Mouse (Mus musculus): Measurements from ENCODE around the gene Immp2l. TPM values are rescaled to one million over a fixed set of nuclear protein-coding genes. Genes with fewer than 3 reads are reported as not detected.

The Immp2l gene
- total and polyA plus RNA-seq, 3 experiments = 20.1 to 30.3 (median 23.1) TPM

DNA sequence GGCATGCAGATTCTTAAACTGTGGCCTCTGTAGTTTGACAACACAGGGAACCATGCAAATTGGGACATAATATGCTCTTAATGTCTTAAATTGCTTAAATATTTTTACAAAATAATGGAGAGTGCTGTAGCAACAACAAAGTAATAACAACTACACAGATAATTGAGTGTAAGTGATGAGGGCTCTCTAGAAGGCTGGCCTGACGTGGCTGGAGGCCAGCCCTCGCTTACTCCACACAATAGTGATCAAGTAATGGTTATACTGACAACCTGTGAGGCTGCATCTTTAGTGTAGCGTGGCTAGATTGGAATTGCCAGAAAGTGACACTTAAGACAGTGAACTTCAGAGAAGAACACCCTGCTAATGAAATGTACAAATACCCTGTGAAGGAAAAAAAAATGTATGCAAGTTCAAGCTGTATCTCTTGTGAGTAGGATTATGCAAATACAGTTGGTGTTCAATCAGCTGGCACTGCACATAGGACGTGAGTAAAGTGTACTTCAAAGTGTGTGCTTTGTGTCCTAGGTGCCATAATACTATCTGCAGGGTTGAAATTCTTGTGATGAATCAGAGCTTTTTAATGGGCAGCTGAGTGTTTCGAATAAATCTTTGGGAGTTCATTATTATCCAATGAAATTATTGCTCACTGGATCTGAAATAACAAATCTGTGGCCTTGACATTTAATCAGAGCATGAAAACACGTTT, 445.4 kb downstream of the Immp2l start:
- DNase-seq = no peak
- Histone ChIP-seq H3K4me1 (ENCODE audit: control insufficient read depth, insufficient read depth, low read length) (no peaks in the 10 kb centered on the region), H3K4me3 (no peak overlapping the region), H3K79me2 (replicated peaks; ENCODE audit: control insufficient read depth, insufficient read depth, low read length) (no peaks in the 10 kb centered on the region), H3K27me3 (ENCODE audit: control insufficient read depth, insufficient read depth, low read length) (no peaks in the 10 kb centered on the region), H3K36me3 (ENCODE audit: control insufficient read depth, insufficient read depth, low read length) (no peaks in the 10 kb centered on the region), H3K27ac (no peak overlapping the region), H3K9ac (ENCODE audit: low read depth, low read length) (no peak overlapping the region)
- TF ChIP-seq EP300 (IDR thresholded peaks at IDR 0.05; ENCODE audit: insufficient read depth, low read depth, low read length) (no peak), POLR2A (IDR thresholded peaks at IDR 0.05; ENCODE audit: insufficient read depth, low read depth, low read length) (no peak), CTCF (IDR thresholded peaks at IDR 0.05) (no peak)
- intact Hi-C loops (cut with DNase I) = no loop called here
- WGBS = 71% methylated on average over 6 of the region's 6 CpGs

DNA sequence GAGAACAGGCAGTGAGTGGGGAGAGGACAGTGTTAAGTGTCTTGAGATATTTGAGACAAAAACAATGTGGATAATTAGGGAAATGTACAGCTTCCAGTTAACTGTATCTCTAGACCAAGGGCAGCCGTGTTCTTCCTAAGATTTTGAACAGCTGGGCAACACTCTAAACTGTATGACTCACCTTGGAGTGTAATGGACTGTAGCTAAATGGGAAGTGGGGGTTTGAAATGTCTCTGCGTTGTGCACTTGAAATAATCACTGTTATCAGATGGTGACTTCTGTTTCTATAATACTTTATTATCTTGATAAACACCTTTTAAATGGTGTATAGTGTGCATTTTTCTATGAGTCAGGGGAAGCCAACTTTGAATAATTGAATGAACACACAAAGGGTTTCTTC, 457.6 kb downstream of the Immp2l start:
- TF ChIP-seq EP300 (IDR thresholded peaks at IDR 0.05; ENCODE audit: insufficient read depth, low read depth, low read length) (no peak), CTCF (IDR thresholded peaks at IDR 0.05) (no peak), POLR2A (IDR thresholded peaks at IDR 0.05; ENCODE audit: insufficient read depth, low read depth, low read length) (no peak)
- no peaks in the 10 kb centered on the region for H3K36me3 ChIP-seq (ENCODE audit: control insufficient read depth, insufficient read depth, low read length)
- no peak for DNase-seq
- peaks cover 1% of the 10 kb centered on the region; the same call in 1 of the 2 replicates for H3K4me1 ChIP-seq (ENCODE audit: control insufficient read depth, insufficient read depth, low read length)
- WGBS = 43% methylated on average over 2 of the region's 2 CpGs
- H3K79me2 ChIP-seq (replicated peaks; ENCODE audit: control insufficient read depth, insufficient read depth, low read length) = no peaks in the 10 kb centered on the region
- H3K4me3 ChIP-seq = no peak overlapping the region
- intact Hi-C loops (cut with DNase I) = no loop called here
- no peak overlapping the region for H3K27ac ChIP-seq
- no peaks in the 10 kb centered on the region for H3K27me3 ChIP-seq (ENCODE audit: control insufficient read depth, insufficient read depth, low read length)
- H3K9ac ChIP-seq (ENCODE audit: low read depth, low read length) = no peak overlapping the region

DNA sequence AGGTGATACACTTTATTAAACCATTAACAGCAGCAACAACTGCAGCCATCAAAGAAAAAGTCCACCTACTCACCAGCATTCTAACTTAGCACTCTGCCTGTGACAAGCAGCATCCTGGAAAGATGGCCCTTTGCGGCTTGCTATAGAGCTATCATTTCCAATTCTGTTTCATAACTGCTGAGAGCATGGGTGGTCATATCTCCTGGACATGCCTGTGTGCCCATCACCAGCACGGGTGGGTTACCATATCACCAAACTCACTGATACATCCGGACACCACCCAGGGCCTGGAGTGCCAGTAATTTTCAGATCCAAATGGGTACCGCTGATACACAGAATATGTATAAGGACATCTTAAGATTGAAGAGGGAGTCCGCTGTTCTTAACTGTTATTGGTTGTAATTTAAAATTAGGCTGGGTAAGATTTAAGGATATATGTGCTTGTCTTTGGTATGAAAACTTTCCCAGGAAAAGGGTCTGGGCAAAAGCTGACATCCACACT, 459.3 kb downstream of the Immp2l start:
- Histone ChIP-seq H3K27me3 (ENCODE audit: control insufficient read depth, insufficient read depth, low read length) (no peaks in the 10 kb centered on the region), H3K27ac (no peak overlapping the region), H3K79me2 (replicated peaks; ENCODE audit: control insufficient read depth, insufficient read depth, low read length) (no peaks in the 10 kb centered on the region), H3K9ac (ENCODE audit: low read depth, low read length) (no peak overlapping the region), H3K4me3 (no peak overlapping the region), H3K36me3 (ENCODE audit: control insufficient read depth, insufficient read depth, low read length) (no peaks in the 10 kb centered on the region), H3K4me1 (ENCODE audit: control insufficient read depth, insufficient read depth, low read length) (peaks cover 1% of the 10 kb centered on the region; the same call in 1 of the 2 replicates)
- 86% methylated on average over 5 of the region's 5 CpGs for WGBS
- DNase-seq = no peak
- TF ChIP-seq CTCF (IDR thresholded peaks at IDR 0.05) (no peak), POLR2A (IDR thresholded peaks at IDR 0.05; ENCODE audit: insufficient read depth, low read depth, low read length) (no peak), EP300 (IDR thresholded peaks at IDR 0.05; ENCODE audit: insufficient read depth, low read depth, low read length) (no peak)
- intact Hi-C loops (cut with DNase I) = no loop called here

DNA sequence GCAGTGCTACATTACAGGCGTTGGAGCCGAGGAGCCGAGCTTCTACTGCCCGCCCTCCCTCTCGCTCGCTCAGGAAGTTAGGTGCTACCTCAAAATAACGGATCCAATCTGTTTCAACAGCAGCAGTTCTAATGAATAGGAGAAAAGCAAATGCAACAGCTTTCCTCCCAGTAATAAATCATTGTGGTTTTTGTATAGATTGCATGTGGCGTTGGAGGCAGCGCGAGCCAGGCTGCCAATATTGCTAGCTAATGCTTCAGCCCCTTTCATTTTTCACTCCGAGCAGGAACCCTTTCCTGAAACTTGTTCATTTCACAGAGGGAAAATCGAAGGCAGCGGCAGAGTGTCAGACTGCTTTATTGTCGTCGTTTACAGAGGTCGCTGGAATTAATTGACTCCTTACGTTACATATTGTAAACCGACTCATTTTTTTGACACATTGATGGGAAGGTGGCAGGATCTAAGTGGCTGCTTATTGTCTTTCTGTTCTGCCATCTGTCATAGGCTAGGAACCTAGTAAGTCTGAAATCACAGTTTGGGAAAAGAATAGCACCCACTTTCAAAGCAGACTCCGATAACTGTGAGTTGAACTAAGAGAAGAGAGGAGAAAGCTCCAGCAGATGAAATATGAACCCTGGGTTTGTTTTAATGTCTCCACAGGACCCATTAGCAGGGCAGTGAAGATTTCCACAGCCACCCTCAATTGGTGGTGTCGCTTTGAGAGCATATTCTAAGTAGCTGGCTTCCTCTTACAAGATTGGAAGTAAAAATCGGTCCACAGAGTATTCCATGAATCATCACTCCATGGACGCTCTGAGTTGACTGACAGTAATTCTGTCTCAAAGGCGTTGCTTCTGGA, 459.9 kb downstream of the Immp2l start:
- 72% methylated on average over 23 of the region's 23 CpGs for WGBS
- Histone ChIP-seq H3K4me3 (no peak overlapping the region), H3K27me3 (ENCODE audit: control insufficient read depth, insufficient read depth, low read length) (no peaks in the 10 kb centered on the region), H3K9ac (ENCODE audit: low read depth, low read length) (no peak overlapping the region), H3K4me1 (ENCODE audit: control insufficient read depth, insufficient read depth, low read length) (peaks cover 1% of the 10 kb centered on the region; the same call in 1 of the 2 replicates), H3K27ac (no peak overlapping the region), H3K36me3 (ENCODE audit: control insufficient read depth, insufficient read depth, low read length) (no peaks in the 10 kb centered on the region), H3K79me2 (replicated peaks; ENCODE audit: control insufficient read depth, insufficient read depth, low read length) (no peaks in the 10 kb centered on the region)
- intact Hi-C loops (cut with DNase I) = no loop called here
- DNase-seq = no peak
- TF ChIP-seq POLR2A (IDR thresholded peaks at IDR 0.05; ENCODE audit: insufficient read depth, low read depth, low read length) (no peak), CTCF (IDR thresholded peaks at IDR 0.05) (no peak), EP300 (IDR thresholded peaks at IDR 0.05; ENCODE audit: insufficient read depth, low read depth, low read length) (no peak)

DNA sequence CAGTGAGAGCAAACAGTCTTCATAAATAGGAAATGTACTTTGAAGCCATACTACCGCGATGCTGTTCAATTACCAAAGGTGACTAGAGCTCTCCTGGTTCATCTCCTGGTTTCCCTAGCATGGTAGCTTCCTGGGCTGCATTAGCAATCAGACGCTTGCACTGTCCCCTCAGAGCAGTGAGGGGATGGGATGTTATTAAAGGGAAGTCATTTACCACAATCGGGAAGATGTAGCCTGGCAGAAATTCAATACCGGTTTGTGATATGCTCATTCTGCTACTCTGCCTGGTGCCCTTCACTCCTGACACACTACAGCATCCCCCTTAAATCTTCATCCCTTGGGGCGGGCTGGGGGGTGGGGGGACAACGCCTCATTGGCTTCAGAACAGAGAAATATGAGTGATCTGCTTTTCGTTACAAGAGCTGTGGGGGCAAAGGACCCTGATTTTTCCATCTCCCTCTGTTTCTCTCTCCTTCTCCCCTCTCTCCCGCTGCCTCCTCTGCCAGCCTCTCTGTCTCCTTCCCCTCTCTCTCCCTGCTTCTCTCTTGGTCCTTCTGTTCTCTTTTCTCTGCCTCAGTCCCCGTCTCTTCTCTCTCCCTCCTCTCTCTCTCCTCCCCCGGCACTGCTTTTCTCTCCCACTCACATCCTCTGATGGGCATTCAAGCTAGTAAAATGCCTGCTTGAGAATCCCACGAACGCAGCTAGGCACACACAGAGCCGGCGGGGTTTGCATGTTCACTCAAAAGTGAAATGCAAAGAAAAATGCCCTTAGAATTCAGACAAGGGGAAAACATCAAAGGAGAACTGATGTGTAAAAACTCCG, 461.0 kb downstream of the Immp2l start:
- no peak for TF ChIP-seq POLR2A (IDR thresholded peaks at IDR 0.05; ENCODE audit: insufficient read depth, low read depth, low read length)
- no peak overlapping the region for H3K4me3 ChIP-seq
- intact Hi-C loops (cut with DNase I) = no loop called here
- H3K4me1 ChIP-seq (ENCODE audit: control insufficient read depth, insufficient read depth, low read length) = peaks cover 1% of the 10 kb centered on the region; the same call in 1 of the 2 replicates
- H3K9ac ChIP-seq (ENCODE audit: low read depth, low read length) = no peak overlapping the region
- H3K36me3 ChIP-seq (ENCODE audit: control insufficient read depth, insufficient read depth, low read length) = no peaks in the 10 kb centered on the region
- 22% methylated on average over 16 of the region's 16 CpGs for WGBS
- no peak overlapping the region for H3K27ac ChIP-seq
- DNase-seq = no peak
- H3K27me3 ChIP-seq (ENCODE audit: control insufficient read depth, insufficient read depth, low read length) = no peaks in the 10 kb centered on the region
- no peaks in the 10 kb centered on the region for H3K79me2 ChIP-seq (replicated peaks; ENCODE audit: control insufficient read depth, insufficient read depth, low read length)

Data from heart, adult 2 months (tissue).